ENCODE assay signal across 20 mouse cellular contexts in genomic region chr12:50969402-50969801, GRCm38 (mm10).
DNase-seq lines count a peak whose midpoint lies in the region; ATAC-seq and TF ChIP-seq lines count a peak whose summit lies in the region.
"Had no signal": no experiment of that assay in that cellular context is flagged by ENCODE, and none has a peak within 500 bp of the region (broad histone marks: within the 10 kb centered on the region; RNA-seq: fewer than 3 reads in every experiment).

No protein-coding gene starts in this region.

- H3K9me3 ChIP-seq in midbrain, embryonic 12.5 days = no peaks in the 10 kb centered on the region
- peaks cover 6% of the 10 kb centered on the region; the same call in 1 of the 2 replicates for H3K9me3 ChIP-seq in midbrain, embryonic 10.5 days (replicated peaks)
- H3K9me3 ChIP-seq in forebrain, postnatal 0 days (ENCODE audit: low read length) = no peaks in the 10 kb centered on the region
- H3K9me3 ChIP-seq: heart, embryonic 15.5 days; limb, embryonic 10.5 days had no signal

- H3K4me3 ChIP-seq in midbrain, embryonic 12.5 days = no peak overlapping the region
- no peak overlapping the region for H3K4me3 ChIP-seq in midbrain, embryonic 10.5 days
- no peak overlapping the region for H3K4me3 ChIP-seq in forebrain, postnatal 0 days (ENCODE audit: low read depth, low read length)
- H3K4me3 ChIP-seq: heart, adult 2 months; heart, embryonic 15.5 days; left cerebral cortex, adult 2 months; limb, embryonic 10.5 days had no signal

- no peak overlapping the region for H3K27ac ChIP-seq in midbrain, embryonic 12.5 days (replicated peaks)
- H3K27ac ChIP-seq in midbrain, embryonic 10.5 days (replicated peaks) = no peak overlapping the region
- H3K27ac ChIP-seq in forebrain, postnatal 0 days (ENCODE audit: low read depth, low read length) = peak overlapping the region; percentile 69; the same call in 1 of the 2 replicates
- H3K27ac ChIP-seq: heart, adult 2 months; heart, embryonic 15.5 days; left cerebral cortex, adult 2 months; limb, embryonic 10.5 days had no signal

- TF ChIP-seq POLR2A in brain, embryonic 14.5 days (IDR thresholded peaks at IDR 0.05; ENCODE audit: borderline replicate concordance, extremely low read depth, insufficient read depth, insufficient read length, poor library complexity, severe bottlenecking) = no peak

- 7% methylated on average over 3 of the region's 3 CpGs for WGBS in midbrain, embryonic 12.5 days
- WGBS in midbrain, embryonic 10.5 days = 27% methylated on average over 3 of the region's 3 CpGs
- 26% methylated on average over 3 of the region's 3 CpGs for WGBS in forebrain, postnatal 0 days

- DNase-seq in midbrain, embryonic 10.5 days (ENCODE audit: low spot score) = no peak
- peak; percentile 53 for DNase-seq in brain, embryonic 14.5 days (ENCODE audit: low read depth)
- no peak for DNase-seq in forebrain, postnatal 0 days
- peak; percentile 55 for DNase-seq in retina, postnatal 1 day
- DNase-seq in lung, postnatal 10 days = no peak
- DNase-seq in kidney, adult 9 months = no peak
- DNase-seq: adrenal gland, postnatal 36 days; cerebellum, adult 18-20 months; heart, adult 2 months; heart, postnatal 4 days; kidney, adult 2 months; kidney, postnatal 25 days; liver, postnatal 0 days; lung, postnatal 14 days; right cerebral cortex, adult 18-20 months; thymus, postnatal 14 days had no signal

- ATAC-seq in midbrain, embryonic 12.5 days (ENCODE audit: low FRiP score, low read depth) = peak; percentile 42; the same call in 1 of the 2 replicates
- no peak for ATAC-seq in forebrain, postnatal 0 days
- ATAC-seq: liver, postnatal 0 days had no signal

- peaks cover 3% of the 10 kb centered on the region; the same call in 1 of the 2 replicates for H3K27me3 ChIP-seq in midbrain, embryonic 12.5 days
- no peaks in the 10 kb centered on the region for H3K27me3 ChIP-seq in midbrain, embryonic 10.5 days (ENCODE audit: low read depth, poor library complexity, severe bottlenecking)
- H3K27me3 ChIP-seq in forebrain, postnatal 0 days (ENCODE audit: insufficient read depth, low read length) = no peaks in the 10 kb centered on the region
- H3K27me3 ChIP-seq: heart, embryonic 15.5 days had no signal

- H3K4me2 ChIP-seq in midbrain, embryonic 12.5 days (replicated peaks) = no peak overlapping the region
- no peak overlapping the region for H3K4me2 ChIP-seq in forebrain, postnatal 0 days (ENCODE audit: low read depth)
- H3K4me2 ChIP-seq: heart, embryonic 15.5 days had no signal

- H3K4me1 ChIP-seq in midbrain, embryonic 12.5 days = peaks cover 12% of the 10 kb centered on the region
- peaks cover 13% of the 10 kb centered on the region for H3K4me1 ChIP-seq in midbrain, embryonic 10.5 days
- 0 out of 2 replicates have a peak, but pooled peaks cover 8% of the 10 kb centered on the region for H3K4me1 ChIP-seq in forebrain, postnatal 0 days (ENCODE audit: insufficient read depth)
- H3K4me1 ChIP-seq: heart, embryonic 15.5 days had no signal

- H3K36me3 ChIP-seq in midbrain, embryonic 12.5 days = no peaks in the 10 kb centered on the region
- no peaks in the 10 kb centered on the region for H3K36me3 ChIP-seq in midbrain, embryonic 10.5 days
- H3K36me3 ChIP-seq in forebrain, postnatal 0 days (ENCODE audit: insufficient read depth) = no peaks in the 10 kb centered on the region
- H3K36me3 ChIP-seq: heart, embryonic 15.5 days; limb, embryonic 10.5 days had no signal

- no peak for TF ChIP-seq CTCF in brain, embryonic 14.5 days (IDR thresholded peaks at IDR 0.05; ENCODE audit: borderline replicate concordance, extremely low read depth, insufficient read depth, insufficient read length)
- TF ChIP-seq CTCF in forebrain, postnatal 0 days (IDR thresholded peaks at IDR 0.05; ENCODE audit: low read depth) = no peak

- H3K9ac ChIP-seq in midbrain, embryonic 12.5 days (replicated peaks) = no peak overlapping the region
- no peak overlapping the region for H3K9ac ChIP-seq in forebrain, postnatal 0 days
- H3K9ac ChIP-seq: heart, embryonic 15.5 days; liver, postnatal 0 days had no signal

Comparison
In these comparisons a context has a peak if more than half of its experiments do, and no peak if none do; other contexts are left out.
1. DNase-seq: peak in brain, embryonic 14.5 days (single experiment) and retina, postnatal 1 day (single experiment); none in midbrain, embryonic 10.5 days (single experiment), forebrain, postnatal 0 days (single experiment), lung, postnatal 10 days (single experiment) and kidney, adult 9 months (single experiment).